Mouse (Mus musculus): Measurements from ENCODE around the gene Pin1rt1. TPM values are rescaled to one million over a fixed set of nuclear protein-coding genes. Genes with fewer than 3 reads are reported as not detected.

The Pin1rt1 gene
- polyA plus RNA-seq, 1 experiment from 2014 or later = 0.20 TPM

DNA sequence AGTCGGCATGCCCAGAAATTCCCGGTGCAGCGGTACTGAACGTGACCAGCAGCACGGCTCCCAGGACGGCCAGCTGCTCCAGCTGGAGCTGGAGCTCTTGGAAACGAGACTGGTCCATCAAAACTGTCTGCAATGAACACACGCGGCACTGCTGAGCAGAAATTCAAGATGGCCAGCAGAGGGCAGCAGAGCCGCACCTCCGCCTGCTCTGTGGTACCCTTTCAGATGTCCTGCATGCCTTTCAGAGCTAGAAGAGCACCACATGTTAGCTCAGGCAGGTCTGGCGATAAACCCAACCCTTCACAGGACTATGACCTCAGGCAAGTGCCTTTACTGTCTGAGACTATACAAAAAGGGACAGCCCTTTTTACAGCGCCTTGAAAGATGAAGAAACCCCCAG, 30.8 kb downstream of the Pin1rt1 start:
- Histone ChIP-seq H3K4me2 (no peak overlapping the region), H3K4me1 (peaks cover 2% of the 10 kb centered on the region; the same call in 1 of the 2 replicates), H3K4me3 (no peak overlapping the region), H3K27me3 (no peaks in the 10 kb centered on the region), H3K9ac (no peak overlapping the region), H3K9me3 (no peaks in the 10 kb centered on the region), H3K36me3 (peaks cover 37% of the 10 kb centered on the region), H3K27ac (no peak overlapping the region)
- WGBS = 6% methylated on average over 13 of the region's 13 CpGs
- peak; percentile 57; the same call in 1 of the 2 replicates for ATAC-seq (ENCODE audit: insufficient number of reproducible peaks, low FRiP score, low TSS enrichment, low read depth)

DNA sequence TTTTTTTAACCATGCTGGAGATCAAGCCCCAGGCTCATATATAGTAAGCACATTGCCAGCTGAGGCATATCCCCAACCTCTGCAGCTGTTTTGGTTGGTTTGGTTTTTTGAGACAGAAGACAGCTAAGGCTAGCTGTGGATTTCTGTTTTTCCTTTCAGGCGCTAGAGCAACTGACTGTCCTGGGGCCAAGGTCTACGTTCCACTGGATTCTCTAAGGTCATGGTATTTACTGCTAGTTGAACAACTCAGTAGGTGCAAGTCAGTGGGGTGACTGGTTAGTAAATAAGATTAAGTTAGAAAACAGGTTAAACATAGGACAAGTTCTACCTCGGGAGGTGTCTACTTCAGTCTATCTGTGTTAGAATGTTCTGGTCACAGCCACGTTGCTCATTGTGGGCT, 31.4 kb downstream of the Pin1rt1 start:
- no peak overlapping the region for H3K27ac ChIP-seq
- no peaks in the 10 kb centered on the region for H3K27me3 ChIP-seq
- H3K4me2 ChIP-seq = no peak overlapping the region
- peaks cover 37% of the 10 kb centered on the region for H3K36me3 ChIP-seq
- no peak overlapping the region for H3K9ac ChIP-seq
- WGBS = 85% methylated on average over 4 of the region's 4 CpGs
- no peak overlapping the region for H3K4me3 ChIP-seq
- peaks cover 2% of the 10 kb centered on the region; the same call in 1 of the 2 replicates for H3K4me1 ChIP-seq
- no peaks in the 10 kb centered on the region for H3K9me3 ChIP-seq
- no peak for ATAC-seq (ENCODE audit: insufficient number of reproducible peaks, low FRiP score, low TSS enrichment, low read depth)

DNA sequence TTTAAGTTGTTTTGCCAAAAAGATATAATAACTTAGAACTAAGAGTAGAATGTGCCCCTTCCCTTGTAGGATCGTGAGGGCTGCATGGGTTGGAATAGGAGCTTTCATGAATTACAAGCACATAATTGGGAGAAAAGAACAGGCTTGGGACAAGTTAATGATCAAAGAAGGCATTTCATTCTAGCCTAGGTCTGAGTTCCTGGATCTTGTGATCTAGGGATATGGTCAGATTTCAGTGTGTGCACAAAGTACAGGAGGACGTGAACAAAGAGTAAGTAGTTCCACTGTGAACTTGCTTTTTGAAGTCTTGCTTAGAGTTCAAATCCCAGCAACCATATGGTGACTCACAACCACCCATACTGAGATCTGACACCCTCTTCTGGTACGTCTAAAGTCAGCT, 38.9 kb downstream of the Pin1rt1 start:
- Histone ChIP-seq H3K9ac (no peak overlapping the region), H3K27ac (no peak overlapping the region), H3K36me3 (peaks cover 16% of the 10 kb centered on the region; the same call in 1 of the 2 replicates), H3K4me1 (no peaks in the 10 kb centered on the region), H3K27me3 (no peaks in the 10 kb centered on the region), H3K9me3 (no peaks in the 10 kb centered on the region), H3K4me3 (no peak overlapping the region), H3K4me2 (no peak overlapping the region)
- ATAC-seq (ENCODE audit: insufficient number of reproducible peaks, low FRiP score, low TSS enrichment, low read depth) = no peak
- WGBS = 66% methylated on average over 3 of the region's 3 CpGs

DNA sequence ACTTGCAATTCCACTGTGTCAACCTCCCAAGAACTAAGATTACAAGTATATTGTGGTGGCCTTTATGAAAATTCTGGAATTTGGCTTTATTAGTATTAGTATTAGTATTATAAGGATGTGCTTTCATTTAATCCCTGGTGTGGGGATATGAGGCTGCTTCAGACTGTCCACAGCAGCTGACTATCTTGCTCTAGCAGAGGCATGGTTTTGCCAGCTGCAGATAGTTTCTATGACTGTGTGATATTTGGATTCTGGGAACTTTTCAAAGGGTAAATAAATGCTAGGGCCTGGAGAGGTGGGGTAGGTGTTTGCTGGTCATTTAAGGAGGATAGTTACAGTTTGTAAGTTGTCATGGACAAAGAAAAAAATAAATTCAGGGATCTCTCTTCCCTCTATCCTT, 44.5 kb downstream of the Pin1rt1 start:
- H3K27ac ChIP-seq = no peak overlapping the region
- peaks cover 6% of the 10 kb centered on the region; the same call in 1 of the 2 replicates for H3K36me3 ChIP-seq
- H3K4me1 ChIP-seq = no peaks in the 10 kb centered on the region
- H3K9me3 ChIP-seq = no peaks in the 10 kb centered on the region
- ATAC-seq (ENCODE audit: insufficient number of reproducible peaks, low FRiP score, low TSS enrichment, low read depth) = no peak
- no peak overlapping the region for H3K4me3 ChIP-seq
- no peak overlapping the region for H3K9ac ChIP-seq
- no peak overlapping the region for H3K4me2 ChIP-seq
- H3K27me3 ChIP-seq = no peaks in the 10 kb centered on the region

DNA sequence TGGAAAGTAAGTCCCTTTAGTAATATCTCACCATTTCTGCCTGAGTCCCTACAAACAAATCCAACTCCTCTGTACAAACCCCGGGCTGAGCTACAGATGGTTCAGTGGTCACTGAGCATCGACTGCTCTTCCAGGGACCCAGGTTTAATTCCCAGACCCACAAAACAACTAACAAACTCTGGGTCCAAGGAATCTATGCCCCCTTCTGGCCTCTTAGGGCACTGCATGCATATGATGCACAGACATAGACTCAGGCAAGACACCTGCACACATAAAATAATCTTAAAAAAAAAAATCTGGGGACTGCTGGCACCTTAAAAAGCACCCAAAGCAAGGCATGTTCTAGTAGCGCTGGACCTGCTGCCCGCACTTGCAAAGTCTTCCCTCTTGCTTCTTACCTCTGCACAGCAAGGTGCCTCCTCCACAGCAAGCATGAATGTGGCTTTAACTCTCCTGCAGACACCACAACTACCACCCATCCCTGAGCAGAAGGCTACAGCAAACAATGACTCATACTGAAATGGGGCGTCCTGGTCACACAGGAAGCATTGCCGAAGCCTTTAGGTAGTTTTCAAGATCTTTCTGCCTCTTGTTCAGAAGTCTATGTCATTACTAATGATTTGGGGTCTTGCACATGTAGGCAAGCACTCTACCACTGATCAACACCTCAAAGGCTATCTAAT, 46.9 kb downstream of the Pin1rt1 start:
- no peak overlapping the region for H3K27ac ChIP-seq
- WGBS = 82% methylated on average over 6 of the region's 6 CpGs
- peaks cover 19% of the 10 kb centered on the region for H3K36me3 ChIP-seq
- no peaks in the 10 kb centered on the region for H3K4me1 ChIP-seq
- H3K27me3 ChIP-seq = no peaks in the 10 kb centered on the region
- no peak overlapping the region for H3K9ac ChIP-seq
- no peak for ATAC-seq (ENCODE audit: insufficient number of reproducible peaks, low FRiP score, low TSS enrichment, low read depth)
- no peak overlapping the region for H3K4me3 ChIP-seq
- no peak overlapping the region for H3K4me2 ChIP-seq
- H3K9me3 ChIP-seq = no peaks in the 10 kb centered on the region

Other genes with a start within 250 kb of the Pin1rt1 start
- 14.9 and 17.7 TPM in 2 replicates for gene Hipk3, start 221.9 kb downstream of the Pin1rt1 start, polyA plus RNA-seq (2015; fragmentation: Nextera tagmentation; extraction: Ambion mirVana)
- 56.9 and 60.9 TPM in 2 replicates for gene Cstf3, start 125.9 kb downstream of the Pin1rt1 start, polyA plus RNA-seq (2015; fragmentation: Nextera tagmentation; extraction: Ambion mirVana)
- 33.7 and 35.3 TPM in 2 replicates for gene Tcp11l1, start 4.2 kb downstream of the Pin1rt1 start, polyA plus RNA-seq (2015; fragmentation: Nextera tagmentation; extraction: Ambion mirVana)
- gene Depdc7, start 26.5 kb upstream of the Pin1rt1 start, polyA plus RNA-seq (2015; fragmentation: Nextera tagmentation; extraction: Ambion mirVana) = 8.3 and 8.7 TPM in 2 replicates
- 8.5 and 9.9 TPM in 2 replicates for gene Qser1, start 100.4 kb upstream of the Pin1rt1 start, polyA plus RNA-seq (2015; fragmentation: Nextera tagmentation; extraction: Ambion mirVana)
- gene Prrg4, start 133.5 kb upstream of the Pin1rt1 start, polyA plus RNA-seq (2015; fragmentation: Nextera tagmentation; extraction: Ambion mirVana) = 9.6 and 10.4 TPM in 2 replicates
- 4.3 and 5.7 TPM in 2 replicates for gene Ccdc73, start 151.4 kb upstream of the Pin1rt1 start, polyA plus RNA-seq (2015; fragmentation: Nextera tagmentation; extraction: Ambion mirVana)